Mouse (Mus musculus): ENCODE data around the gene Ctsg.
"Not testable (repeated sequence)": the region's sequence is repeated elsewhere in the genome, so short reads cannot be mapped to it uniquely, and the experiment has no call there.

Gene Ctsg

DNA sequence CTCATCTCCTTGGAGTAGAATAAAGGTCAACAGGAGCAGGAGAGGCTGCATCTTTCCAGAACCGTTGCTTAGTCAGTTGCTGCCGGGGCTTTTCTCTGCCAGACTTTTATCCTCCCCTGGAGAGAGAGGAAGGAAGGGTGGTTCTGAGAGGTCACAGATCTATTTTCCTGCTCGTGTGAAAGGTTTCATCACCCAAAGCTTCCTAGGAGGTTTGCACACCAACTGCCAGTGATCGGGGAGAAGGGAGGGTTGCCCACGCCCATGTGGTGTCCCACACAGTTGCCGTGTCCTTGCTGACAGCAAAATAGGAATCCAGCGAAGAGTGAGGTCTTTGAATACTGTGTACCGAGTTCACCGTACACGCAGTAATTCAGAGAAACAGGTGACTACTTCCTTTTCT lies at the start of gene Ctsg:
Ctsg (minus strand) TSS at position 189 of the 400 bp plus-strand sequence.
- no peak for DNase-seq

DNA sequence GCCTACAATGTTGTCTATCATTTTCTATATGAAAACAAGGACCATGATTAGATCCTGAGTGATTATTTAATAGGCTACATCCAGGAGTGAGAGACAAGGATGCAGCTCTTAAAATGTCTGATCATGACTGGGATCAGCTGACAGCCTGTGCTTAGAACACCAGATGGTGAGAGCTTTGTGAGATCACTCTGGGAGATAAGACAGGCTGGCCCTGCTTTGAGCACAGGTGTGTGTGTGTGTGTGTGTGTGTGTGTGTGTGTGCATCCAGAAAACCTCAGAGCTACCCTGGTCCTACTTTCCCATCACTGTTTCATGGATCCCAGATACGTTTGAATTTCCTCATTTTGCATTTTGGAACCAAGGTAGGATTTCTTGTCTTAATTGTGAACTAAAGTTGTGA lies 31.3 kb upstream of the Ctsg start:
- peak; percentile 19 for DNase-seq

GRCm38 (mm10) chr14:56132508-56132907 lies 30.1 kb upstream of the Ctsg start, which contains the start of gene Gzmd:
Gzmd (minus strand) TSS chr14:56132608.
- not testable (repeated sequence) for DNase-seq

GRCm38 (mm10) chr14:56128341-56128740 lies 26.0 kb upstream of the Ctsg start:
- DNase-seq: no peak

GRCm38 (mm10) chr14:56123516-56123915 lies 21.1 kb upstream of the Ctsg start:
- no peak for DNase-seq

GRCm38 (mm10) chr14:56120525-56120924 lies 18.2 kb upstream of the Ctsg start, which contains the start of gene Gzme:
Gzme (minus strand) TSS chr14:56120625.
- no peak for DNase-seq

- not testable (repeated sequence) for DNase-seq
Measured at GRCm38 (mm10) chr14:56115531-56116310, 13.3 kb upstream of the Ctsg start.

DNA sequence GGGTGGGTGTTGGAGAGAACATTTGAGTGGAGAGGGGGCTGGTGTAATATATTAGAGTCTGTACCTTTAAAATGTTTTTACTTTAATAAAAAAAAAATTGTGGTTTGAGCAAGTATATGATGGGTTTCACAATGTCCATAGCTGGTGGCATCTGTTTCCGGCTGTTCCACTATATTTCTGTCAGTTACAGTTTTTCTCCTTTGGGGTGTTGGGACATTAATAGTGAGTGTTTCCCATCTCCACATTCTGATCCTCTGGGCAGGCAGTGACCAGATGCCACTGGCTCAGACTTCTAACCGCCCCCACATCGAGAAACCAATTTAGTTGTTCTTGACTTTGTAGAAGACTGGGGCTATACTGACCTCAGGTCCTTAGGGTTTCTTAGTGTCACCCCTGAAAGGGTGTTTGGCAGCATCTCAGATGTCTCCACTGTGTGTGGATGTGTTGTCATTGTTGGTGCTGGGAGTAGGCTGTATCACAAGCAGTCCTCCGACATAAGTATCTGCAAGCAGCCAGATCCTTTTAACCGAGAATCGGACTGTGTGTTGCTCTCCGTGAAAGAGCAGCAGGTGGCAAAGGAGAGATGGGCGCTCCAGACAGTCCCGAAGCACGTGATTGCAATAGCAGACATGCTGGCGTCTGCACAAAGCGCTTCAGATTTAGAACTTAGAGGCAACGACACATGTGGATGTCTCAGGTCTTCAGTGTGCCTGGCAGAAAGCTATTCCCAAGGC lies 3.2 kb upstream of the Ctsg start:
- no peak for DNase-seq

DNA sequence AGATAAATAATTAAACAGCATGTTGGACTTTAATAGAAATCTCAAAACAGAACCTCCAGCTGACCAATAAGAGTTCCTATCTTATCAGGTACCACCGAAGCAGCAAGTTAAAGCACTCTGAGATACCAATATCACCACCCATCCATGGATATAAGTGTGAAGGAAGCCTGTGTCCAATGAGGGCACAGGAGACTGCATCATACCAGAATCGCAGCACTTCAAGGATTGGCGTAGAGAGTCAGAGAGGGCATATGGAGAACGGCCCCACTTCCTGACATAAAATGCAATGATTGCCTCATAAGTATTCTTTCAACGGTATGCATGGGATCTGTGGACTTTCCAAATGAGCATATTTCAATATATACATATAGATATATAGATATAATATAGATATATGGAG lies 2.6 kb upstream of the Ctsg start:
- DNase-seq: no peak

- no peak for DNase-seq
Measured at GRCm38 (mm10) chr14:56103452-56103851, 1.1 kb upstream of the Ctsg start.

GRCm38 (mm10) chr14:56098940-56099339 lies 3.4 kb downstream of the Ctsg start:
- DNase-seq: no peak

GRCm38 (mm10) chr14:56097597-56097996 lies 4.8 kb downstream of the Ctsg start:
- no peak for DNase-seq

DNA sequence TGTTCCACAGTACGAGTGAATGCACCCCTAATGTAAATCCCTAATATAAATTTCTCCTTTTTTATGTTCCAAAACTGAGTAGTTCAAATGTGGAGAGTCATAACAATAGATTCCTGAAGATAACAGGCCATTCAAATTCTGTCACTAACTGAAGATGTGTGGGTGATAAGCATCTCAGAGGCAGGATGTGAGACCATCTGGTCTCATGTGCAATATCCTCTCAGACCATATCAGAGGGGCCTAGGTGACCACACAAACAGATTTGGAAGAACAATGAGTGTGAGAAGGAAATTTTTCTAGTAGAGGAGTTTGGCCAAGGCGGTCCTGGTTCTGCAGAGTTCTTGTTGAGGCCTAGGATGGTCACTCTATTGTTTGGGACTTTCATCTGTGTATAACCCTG lies 9.0 kb downstream of the Ctsg start:
- no peak for DNase-seq

- no peak for DNase-seq
Measured at GRCm38 (mm10) chr14:56086711-56087110, 15.7 kb downstream of the Ctsg start.

DNA sequence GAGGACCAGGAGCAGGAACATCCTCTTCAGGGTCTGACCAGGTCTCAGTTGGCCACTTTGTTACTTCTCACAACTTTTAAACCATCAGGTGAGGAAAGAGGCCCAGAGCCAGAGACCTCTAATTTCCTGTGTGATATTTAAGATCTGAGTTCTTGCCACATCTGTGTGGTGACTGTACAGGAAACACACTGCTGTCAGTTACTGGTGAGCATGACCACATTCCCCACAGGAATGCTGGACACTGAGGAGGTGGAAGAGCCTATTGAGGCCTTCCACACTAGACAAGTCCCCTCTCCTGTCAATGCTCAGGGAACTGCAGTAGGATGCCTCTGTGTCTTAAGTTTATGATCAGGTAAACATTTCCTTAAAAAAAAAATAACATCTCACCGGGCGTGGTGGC lies 17.2 kb downstream of the Ctsg start, which contains the start of gene Mcpt8:
Mcpt8 (minus strand) TSS at position 107 of the 400 bp plus-strand sequence.
- DNase-seq: no peak

DNA sequence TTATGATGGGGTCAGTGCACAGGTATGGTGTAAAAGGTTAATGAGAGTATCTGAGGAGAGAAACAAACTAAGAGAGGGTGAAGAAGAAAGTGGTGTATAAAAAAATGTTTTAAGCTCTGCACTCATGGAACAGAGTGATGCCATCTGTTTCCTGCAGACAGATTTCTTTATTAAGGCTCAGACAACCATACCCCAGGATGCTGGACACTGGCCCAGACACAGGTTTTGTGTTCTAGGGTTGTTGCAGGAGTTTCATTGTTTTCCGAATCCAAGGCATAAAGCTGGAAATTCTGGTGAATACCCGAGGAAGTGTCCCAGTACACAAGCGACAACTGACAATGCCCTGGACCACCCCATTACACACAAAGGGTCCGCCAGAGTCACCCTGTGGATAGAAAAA lies 20.4 kb downstream of the Ctsg start:
- peak; percentile 59 for DNase-seq

DNA sequence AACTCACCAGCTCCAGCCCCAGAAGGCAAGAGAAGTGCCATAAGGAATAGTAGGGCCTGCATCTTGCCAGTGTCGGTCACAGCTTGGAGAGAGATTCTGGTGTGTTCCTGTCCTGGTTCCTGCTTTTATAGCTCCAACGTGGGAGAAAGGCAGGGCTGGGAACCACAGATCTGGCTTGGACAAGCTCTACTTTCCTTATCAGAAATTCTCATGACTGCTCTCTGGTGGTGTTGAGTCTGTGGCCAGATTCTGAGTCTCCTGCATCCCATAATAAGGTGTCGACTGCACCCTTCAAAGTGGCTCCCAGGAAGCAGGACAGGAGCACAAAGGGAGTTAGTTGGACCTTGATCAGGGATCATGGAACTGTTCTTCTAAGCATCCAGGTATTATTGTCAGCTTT lies 40.2 kb downstream of the Ctsg start, which contains the start of gene Mcpt4:
Mcpt4 (minus strand) TSS at position 101 of the 400 bp plus-strand sequence.
- DNase-seq: not testable (repeated sequence)

DNA sequence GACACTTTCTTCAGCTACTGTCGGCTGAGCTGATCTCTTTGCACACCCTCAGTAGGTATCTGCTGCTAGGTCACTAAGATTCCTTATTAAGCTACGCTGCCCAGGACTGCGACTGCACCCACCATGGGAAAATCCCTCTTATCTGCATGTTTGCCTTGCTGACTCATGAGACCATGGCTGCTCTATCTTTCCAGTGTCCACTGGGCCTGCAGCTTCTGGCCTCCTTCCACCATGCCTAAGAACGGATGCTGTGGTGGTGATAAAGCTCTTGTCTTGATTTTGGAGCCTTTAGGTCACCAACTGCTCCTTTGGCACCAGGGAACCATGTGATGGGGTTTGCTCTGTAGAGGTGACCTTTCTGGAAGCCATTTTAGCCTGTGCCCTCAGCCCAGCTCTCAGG lies 44.7 kb downstream of the Ctsg start:
- DNase-seq: no peak

GRCm38 (mm10) chr14:56055408-56055807 lies 47.0 kb downstream of the Ctsg start:
- no peak for DNase-seq
